Mouse (Mus musculus): ENCODE results near the gene Nup62.

GRCm38 (mm10) chr7:44845006-44845405 is 29.1 kb downstream of the Nup62 start:
- TF ChIP-seq CTCF (IDR thresholded peaks at IDR 0.05; ENCODE audit: extremely low read depth, insufficient read depth, low read length): no peak
- TF ChIP-seq POLR2A (IDR thresholded peaks at IDR 0.05; ENCODE audit: extremely low read depth, insufficient read depth, low read length): no peak

Data from cortical plate, adult 2 months (tissue).